Comparison of ENCODE assay signal across 15 mouse cellular contexts in genomic region chr2:13290070-13290469, GRCm38 (mm10).
"Had no signal": no experiment of that assay in that cellular context is flagged by ENCODE, and none has a peak within 500 bp of the region (broad histone marks: within the 10 kb centered on the region; RNA-seq: fewer than 3 reads in every experiment).

No protein-coding gene starts in this region.

- H3K9me3 ChIP-seq: limb, embryonic 12.5 days; liver, embryonic 13.5 days; lung, embryonic 15.5 days; megakaryocyte, embryonic 14.5 days; midbrain, embryonic 12.5 days had no signal

- H3K9ac ChIP-seq: limb, embryonic 12.5 days; liver, embryonic 13.5 days; liver, postnatal 0 days; lung, embryonic 15.5 days; midbrain, embryonic 12.5 days had no signal

- H3K4me1 ChIP-seq: limb, embryonic 12.5 days; liver, embryonic 13.5 days; lung, embryonic 15.5 days; megakaryocyte, embryonic 14.5 days; midbrain, embryonic 12.5 days had no signal

- H3K4me2 ChIP-seq: limb, embryonic 12.5 days; liver, embryonic 13.5 days; lung, embryonic 15.5 days; midbrain, embryonic 12.5 days had no signal

- H3K4me3 ChIP-seq: layer of hippocampus, adult 2 months; limb, embryonic 12.5 days; liver, embryonic 13.5 days; lung, embryonic 15.5 days; megakaryocyte, embryonic 14.5 days; midbrain, embryonic 12.5 days had no signal

- DNase-seq: kidney, adult 18-20 months; kidney, postnatal 10 days; kidney, postnatal 4 days; liver; liver, embryonic 13.5 days; liver, postnatal 0 days; lung, postnatal 14 days; thymus, adult 18-20 months; thymus, postnatal 25 days had no signal

- H3K27me3 ChIP-seq: limb, embryonic 12.5 days; liver, embryonic 13.5 days; lung, embryonic 15.5 days; midbrain, embryonic 12.5 days had no signal

- H3K36me3 ChIP-seq: limb, embryonic 12.5 days; liver, embryonic 13.5 days; lung, embryonic 15.5 days; midbrain, embryonic 12.5 days had no signal

- H3K27ac ChIP-seq: layer of hippocampus, adult 2 months; limb, embryonic 12.5 days; liver, embryonic 13.5 days; lung, embryonic 15.5 days; macrophage; midbrain, embryonic 12.5 days had no signal

- ATAC-seq: liver, postnatal 0 days had no signal
